Mouse (Mus musculus) heart, adult 2 months (tissue): ENCODE data around the gene Cmss1. TPM values are rescaled to one million over a fixed set of nuclear protein-coding genes. Genes with fewer than 3 reads are reported as not detected.

Experiments used
- DNase-seq, 2 experiments: peaks; one replicate each; pipeline ENCODE4 v3.0.0; 2021
- H3K27ac ChIP-seq: fragments of 200-600 bp; 2 replicates; pipeline ENCODE4 v1.8.1; 2022
- H3K27me3 ChIP-seq: fragments of 200-500 bp; 2 replicates; pipeline ENCODE4 v1.6.1; 2012; ENCODE audit warnings: mild to moderate bottlenecking, low read length, inconsistent platforms, mixed read lengths; ENCODE audit not compliant: control insufficient read depth, insufficient read depth
- H3K36me3 ChIP-seq: fragments of 200-500 bp; 2 replicates; pipeline ENCODE4 v1.6.1; 2012; ENCODE audit warnings: low read length, inconsistent platforms; ENCODE audit not compliant: control insufficient read depth, insufficient read depth
- H3K4me1 ChIP-seq: fragments of 200-500 bp; 2 replicates; pipeline ENCODE4 v1.6.1; 2011; ENCODE audit warnings: low read length; ENCODE audit not compliant: control insufficient read depth, insufficient read depth
- H3K4me3 ChIP-seq: fragments of 200-600 bp; 2 replicates; pipeline ENCODE4 v1.8.1; 2022
- H3K79me2 ChIP-seq: fragments of 200-500 bp; replicated peaks from 2 replicates; pipeline ENCODE4 v1.6.1; 2012; ENCODE audit warnings: mild to moderate bottlenecking, inconsistent platforms, low read length, moderate library complexity, mixed read lengths; ENCODE audit not compliant: control insufficient read depth, insufficient read depth
- H3K9ac ChIP-seq: fragments of 200-500 bp; 2 replicates; pipeline ENCODE4 v1.6.1; 2012; ENCODE audit warnings: low read depth, mild to moderate bottlenecking, control low read depth, inconsistent platforms, low read length, mixed read lengths
- CTCF ChIP-seq: fragments of 200-600 bp; IDR thresholded peaks from 2 replicates; pipeline ENCODE4 v1.8.1; 2022; ENCODE audit warnings: antibody characterized with exemption, mild to moderate bottlenecking, moderate library complexity
- EP300 ChIP-seq: fragments of 200-500 bp; IDR thresholded peaks from 2 replicates; pipeline ENCODE4 v1.6.1; 2011; ENCODE audit warnings: low read depth, low read length, control low read depth; ENCODE audit not compliant: insufficient read depth
- POLR2A ChIP-seq: fragments of 200-500 bp; IDR thresholded peaks from 2 replicates; pipeline ENCODE4 v1.6.1; 2011; ENCODE audit warnings: mild to moderate bottlenecking, low read depth, low read length, control low read depth; ENCODE audit not compliant: insufficient read depth
- WGBS: fragments of 180-500 bp; shearing (Covaris S2); methylation state at CpG from one replicate; pipeline ENCODE4 v1.1.7; 2018; 5-methylcytosine and 5-hydroxymethylcytosine counted together
- intact Hi-C: fragments of 180-260 bp; cut with DNase I; formaldehyde crosslinking; loops from one replicate; pipeline ENCODE4 v1.15.1; 2025
- long read RNA-seq: library from polyadenylated mRNA; stranded (forward); transcript quantifications from one replicate; pipeline ENCODE4 v2.0.0, GENCODE M21; 2021
- polyA plus RNA-seq: library from polyadenylated mRNA; depleted of rRNA; stranded (reverse); fragments of >200 nt; gene quantifications from 2 replicates; pipeline ENCODE4 v1.2.3, GENCODE M21; 2012; rRNA removed
- total RNA-seq, 2 experiments: library from RNA; stranded (reverse); gene quantifications; 2 replicates each; pipeline ENCODE4 v1.2.3; 2021

Gene Cmss1
- total RNA-seq (10 to 100 TPM; 66.9 to 74.3 TPM), polyA plus RNA-seq (17.6 and 30.2 TPM in 2 replicates)
- long read RNA-seq, partial matches to known transcripts: 4 of 67 reads
- long read RNA-seq, other reads (novel, unspliced or antisense): 61 of 67 reads

GRCm38 (mm10) chr16:57606444-57607227, at the start of gene Cmss1:
Gene Cmss1, minus strand, starts transcription at chr16:57606864.
- 0 out of 2 replicates have a peak, but pooled peaks cover 1% of the 10 kb centered on the region for H3K79me2 ChIP-seq
- under 1% methylated on average over 64 of the region's 64 CpGs for WGBS
- DNase-seq: peak; percentile 85 to 89
- peak within 1 kb of the TSS; percentile 87 for H3K27ac ChIP-seq
- H3K36me3 ChIP-seq: no peaks in the 10 kb centered on the region
- peak within 1 kb of the TSS; percentile 93 for H3K9ac ChIP-seq
- H3K4me1 ChIP-seq: no peaks in the 10 kb centered on the region
- H3K27me3 ChIP-seq: no peaks in the 10 kb centered on the region
- TF ChIP-seq CTCF (no peak), EP300 (0 out of 2 replicates have a peak, but pooled peaks have one; percentile 31), POLR2A (peak; percentile 37; the same call in 1 of the 2 replicates)
- intact Hi-C loops: loop anchor here (10.0 kb wide), 2 partner anchors 482 to 798 kb away; partner anchors contain the start of genes Dcbld2 and Tomm70a
- H3K4me3 ChIP-seq: peak within 1 kb of the TSS; percentile 75

GRCm38 (mm10) chr16:57649888-57650287, 43.2 kb upstream of the Cmss1 start:
- TF ChIP-seq CTCF (no peak), POLR2A (no peak), EP300 (no peak)
- Histone ChIP-seq H3K36me3 (no peaks in the 10 kb centered on the region), H3K9ac (no peak overlapping the region), H3K27ac (no peak overlapping the region), H3K79me2 (no peaks in the 10 kb centered on the region), H3K27me3 (no peaks in the 10 kb centered on the region), H3K4me3 (no peak overlapping the region), H3K4me1 (no peaks in the 10 kb centered on the region; the same call in 1 of the 2 replicates)
- WGBS: 38% methylated on average over 2 of the region's 2 CpGs
- intact Hi-C loops: no loop called here
- DNase-seq: no peak

- H3K9ac ChIP-seq: no peak overlapping the region
- no peak overlapping the region for H3K4me3 ChIP-seq
- no peaks in the 10 kb centered on the region for H3K79me2 ChIP-seq
- H3K36me3 ChIP-seq: no peaks in the 10 kb centered on the region
- intact Hi-C loops: no loop called here
- H3K4me1 ChIP-seq: peaks cover 1% of the 10 kb centered on the region
- H3K27me3 ChIP-seq: no peaks in the 10 kb centered on the region
- no peak for TF ChIP-seq CTCF
- no peak for TF ChIP-seq EP300
- no peak for TF ChIP-seq POLR2A
- H3K27ac ChIP-seq: peak overlapping the region; percentile 34; the same call in 1 of the 2 replicates
- WGBS: 35% methylated on average over 10 of the region's 10 CpGs
- DNase-seq: no peak
Observed at GRCm38 (mm10) chr16:57641346-57641885, 34.8 kb upstream of the Cmss1 start.

GRCm38 (mm10) chr16:57634766-57635165, 28.1 kb upstream of the Cmss1 start:
- WGBS: 70% methylated on average over 5 of the region's 5 CpGs
- Histone ChIP-seq H3K27me3 (no peaks in the 10 kb centered on the region), H3K79me2 (no peaks in the 10 kb centered on the region), H3K4me3 (no peak overlapping the region), H3K4me1 (no peaks in the 10 kb centered on the region; the same call in 1 of the 2 replicates), H3K36me3 (no peaks in the 10 kb centered on the region), H3K9ac (no peak overlapping the region), H3K27ac (no peak overlapping the region)
- TF ChIP-seq POLR2A (no peak), CTCF (no peak), EP300 (no peak)
- DNase-seq: no peak
- intact Hi-C loops: loop anchor here (1.0 to 10.0 kb wide), 4 partner anchors 113 to 820 kb away; no protein-coding TSS in a partner anchor

- no peak overlapping the region for H3K27ac ChIP-seq
- H3K9ac ChIP-seq: no peak overlapping the region
- H3K4me3 ChIP-seq: no peak overlapping the region
- 8% methylated on average over 6 of the region's 6 CpGs for WGBS
- TF ChIP-seq POLR2A (no peak), EP300 (no peak), CTCF (peak; percentile 98)
- peak; percentile 58 to 66 for DNase-seq
- no peaks in the 10 kb centered on the region; the same call in 1 of the 2 replicates for H3K4me1 ChIP-seq
- no peaks in the 10 kb centered on the region for H3K27me3 ChIP-seq
- no peaks in the 10 kb centered on the region for H3K36me3 ChIP-seq
- intact Hi-C loops: loop anchor here (1.0 to 10.0 kb wide), 3 partner anchors 113 to 821 kb away; no protein-coding TSS in a partner anchor
- no peaks in the 10 kb centered on the region for H3K79me2 ChIP-seq
Observed at GRCm38 (mm10) chr16:57634191-57634590, 27.5 kb upstream of the Cmss1 start.
